Mouse (Mus musculus) olfactory bulb, adult 2 months (tissue): ENCODE data around the gene Odf3l1. TPM values are rescaled to one million over a fixed set of nuclear protein-coding genes. Genes with fewer than 3 reads are reported as not detected.

ENCODE experiments used
- H3K27ac ChIP-seq: fragments of 200-500 bp; 2 replicates; pipeline ENCODE4 v1.5.1; 2012; ENCODE audit warnings: low read depth, low read length; ENCODE audit not compliant: insufficient read depth
- H3K4me1 ChIP-seq: fragments of 200-500 bp; 2 replicates; pipeline ENCODE4 v1.6.1; 2012; ENCODE audit warnings: low read length; ENCODE audit not compliant: control insufficient read depth, insufficient read depth
- H3K4me3 ChIP-seq: fragments of 200-500 bp; 2 replicates; pipeline ENCODE4 v1.5.1; 2012; ENCODE audit warnings: mild to moderate bottlenecking, low read depth, low read length, moderate library complexity; ENCODE audit not compliant: insufficient read depth
- CTCF ChIP-seq: fragments of 200-500 bp; IDR thresholded peaks from 2 replicates; pipeline ENCODE4 v1.5.1; 2012; ENCODE audit warnings: low read depth, mild to moderate bottlenecking, low read length, moderate library complexity; ENCODE audit not compliant: insufficient read depth
- POLR2A ChIP-seq: fragments of 200-500 bp; IDR thresholded peaks from 2 replicates; pipeline ENCODE4 v1.6.1; 2012; ENCODE audit warnings: mild to moderate bottlenecking, low read depth, low read length, moderate library complexity; ENCODE audit not compliant: insufficient read depth
- WGBS: fragments of 180-500 bp; shearing (Covaris S2); methylation state at CpG from one replicate; pipeline ENCODE4 v1.1.7; 2018; 5-methylcytosine and 5-hydroxymethylcytosine counted together
- polyA plus RNA-seq: library from polyadenylated mRNA; stranded (reverse); fragments of >200 nt; gene quantifications from 2 replicates; pipeline ENCODE4 v1.2.4, GENCODE M21; 2012; ENCODE audit warnings: low replicate concordance; ENCODE audit not compliant: missing spikeins, insufficient read depth, insufficient read length

The Odf3l1 gene
- polyA plus RNA-seq, 1 experiment = not detected

GRCm38 (mm10) chr9:56843679-56844188 lies 20.7 kb downstream of the Odf3l1 start:
- TF ChIP-seq CTCF = peak; percentile 49
- TF ChIP-seq POLR2A = no peak
- Histone ChIP-seq H3K4me1 (peaks cover 4% of the 10 kb centered on the region; the same call in 1 of the 2 replicates), H3K27ac (no peak overlapping the region), H3K4me3 (no peak overlapping the region)
- 31% methylated on average over 7 of the region's 7 CpGs for WGBS

- Histone ChIP-seq H3K4me1 (peaks cover 4% of the 10 kb centered on the region; the same call in 1 of the 2 replicates), H3K27ac (no peak overlapping the region), H3K4me3 (no peak overlapping the region)
- no peak for TF ChIP-seq CTCF
- TF ChIP-seq POLR2A = no peak
- 40% methylated on average over 3 of the region's 3 CpGs for WGBS
Observed at GRCm38 (mm10) chr9:56842303-56842719, 22.2 kb downstream of the Odf3l1 start.

GRCm38 (mm10) chr9:56841864-56842263 lies 22.6 kb downstream of the Odf3l1 start:
- H3K27ac ChIP-seq = no peak overlapping the region
- no peak for TF ChIP-seq POLR2A
- TF ChIP-seq CTCF = no peak

GRCm38 (mm10) chr9:56840721-56841120 lies 23.8 kb downstream of the Odf3l1 start:
- WGBS = 77% methylated on average over 5 of the region's 5 CpGs
- Histone ChIP-seq H3K4me3 (no peak overlapping the region), H3K4me1 (peaks cover 4% of the 10 kb centered on the region; the same call in 1 of the 2 replicates), H3K27ac (no peak overlapping the region)
- no peak for TF ChIP-seq CTCF
- TF ChIP-seq POLR2A = no peak

More at GRCm38 (mm10) chr9:56841864-56842263, 22.6 kb downstream of the Odf3l1 start:
- no peak overlapping the region for H3K4me3 ChIP-seq
- H3K4me1 ChIP-seq = peaks cover 4% of the 10 kb centered on the region; the same call in 1 of the 2 replicates

- H3K4me3 ChIP-seq = no peak overlapping the region
- H3K27ac ChIP-seq = no peak overlapping the region
- 86% methylated on average over 5 of the region's 5 CpGs for WGBS
- TF ChIP-seq CTCF = no peak
- TF ChIP-seq POLR2A = no peak
- peaks cover 11% of the 10 kb centered on the region for H3K4me1 ChIP-seq
Observed at GRCm38 (mm10) chr9:56835152-56835551, 29.3 kb downstream of the Odf3l1 start.

GRCm38 (mm10) chr9:56832900-56833299 lies 31.6 kb downstream of the Odf3l1 start:
- TF ChIP-seq CTCF = no peak
- TF ChIP-seq POLR2A = no peak
- WGBS = 22% methylated on average over 6 of the region's 6 CpGs
- Histone ChIP-seq H3K27ac (no peak overlapping the region), H3K4me1 (peaks cover 13% of the 10 kb centered on the region), H3K4me3 (no peak overlapping the region)

GRCm38 (mm10) chr9:56831904-56832303 lies 32.6 kb downstream of the Odf3l1 start:
- Histone ChIP-seq H3K27ac (no peak overlapping the region), H3K4me1 (peaks cover 13% of the 10 kb centered on the region), H3K4me3 (no peak overlapping the region)
- TF ChIP-seq CTCF (no peak), POLR2A (no peak)
- 90% methylated on average over 3 of the region's 3 CpGs for WGBS

- WGBS = 58% methylated on average over 4 of the region's 4 CpGs
- Histone ChIP-seq H3K4me3 (no peak overlapping the region), H3K27ac (no peak overlapping the region), H3K4me1 (peaks cover 19% of the 10 kb centered on the region)
- TF ChIP-seq CTCF (no peak), POLR2A (no peak)
Observed at GRCm38 (mm10) chr9:56830162-56830561, 34.3 kb downstream of the Odf3l1 start.

- peaks cover 19% of the 10 kb centered on the region for H3K4me1 ChIP-seq
- TF ChIP-seq POLR2A (no peak), CTCF (no peak)
Observed at GRCm38 (mm10) chr9:56828841-56829240, 35.6 kb downstream of the Odf3l1 start.

More at GRCm38 (mm10) chr9:56828841-56829240, 35.6 kb downstream of the Odf3l1 start:
- Histone ChIP-seq H3K4me3 (no peak overlapping the region), H3K27ac (no peak overlapping the region)
- 91% methylated on average over 6 of the region's 6 CpGs for WGBS
